Mouse (Mus musculus): ENCODE results near the gene Nop56.

Nop56 gene

GRCm38 (mm10) chr2:130295331-130296133 lies 21.3 kb downstream of the Nop56 start:
- peak; percentile 48 for DNase-seq

- no peak for DNase-seq
Measured at GRCm38 (mm10) chr2:130296134-130296745, 22.0 kb downstream of the Nop56 start.

GRCm38 (mm10) chr2:130297580-130297979 lies 23.4 kb downstream of the Nop56 start:
- no peak for DNase-seq

GRCm38 (mm10) chr2:130303014-130303413 lies 28.8 kb downstream of the Nop56 start:
- DNase-seq, result no peak

GRCm38 (mm10) chr2:130327057-130327456 lies 52.8 kb downstream of the Nop56 start:
- no peak for DNase-seq
